Mouse (Mus musculus): ENCODE measurements around the gene Mast2. TPM values are rescaled to one million over a fixed set of nuclear protein-coding genes. Genes with fewer than 3 reads are reported as not detected.

The Mast2 gene
- polyA plus RNA-seq, 1 experiment: 40.5 TPM

GRCm38 (mm10) chr4:116377973-116378667, 85.9 kb downstream of the Mast2 start:
- H3K79me2 ChIP-seq (ENCODE audit: control insufficient read depth, insufficient read depth): no peaks in the 10 kb centered on the region
- H3K36me3 ChIP-seq (ENCODE audit: control insufficient read depth, insufficient read depth): peaks cover 4% of the 10 kb centered on the region
- TF ChIP-seq CEBPB (IDR thresholded peaks at IDR 0.05; ENCODE audit: low read depth): peak; percentile 34
- no peak for TF ChIP-seq MYOD1 (IDR thresholded peaks at IDR 0.05; ENCODE audit: control insufficient read depth, insufficient read length, low read depth)
- TF ChIP-seq USF1 (IDR thresholded peaks at IDR 0.05; ENCODE audit: low read depth): no peak
- TF ChIP-seq CTCF (IDR thresholded peaks at IDR 0.05; ENCODE audit: control insufficient read depth, insufficient read depth, insufficient read length): no peak

GRCm38 (mm10) chr4:116371676-116372075, 92.3 kb downstream of the Mast2 start:
- Histone ChIP-seq H3K79me3 (ENCODE audit: low read depth) (peaks cover 4% of the 10 kb centered on the region), H3K36me3 (ENCODE audit: control insufficient read depth, insufficient read depth) (peaks cover 8% of the 10 kb centered on the region), H3K4me3 (ENCODE audit: insufficient read depth, poor library complexity, severe bottlenecking) (no peak overlapping the region), H3ac (ENCODE audit: control insufficient read depth, insufficient read length, low read depth) (no peak overlapping the region), H3K27me3 (ENCODE audit: control insufficient read depth, insufficient read depth, insufficient read length) (no peaks in the 10 kb centered on the region), H3K79me2 (ENCODE audit: control insufficient read depth, insufficient read depth) (peaks cover 10% of the 10 kb centered on the region)
- TF ChIP-seq MAX (IDR thresholded peaks at IDR 0.05) (no peak), FOSL1 (IDR thresholded peaks at IDR 0.05; ENCODE audit: insufficient read depth, low read length, poor library complexity, severe bottlenecking) (no peak), USF1 (IDR thresholded peaks at IDR 0.05; ENCODE audit: low read depth) (no peak), CTCF (IDR thresholded peaks at IDR 0.05; ENCODE audit: control insufficient read depth, insufficient read depth, insufficient read length) (no peak), CEBPB (IDR thresholded peaks at IDR 0.05; ENCODE audit: low read depth) (no peak), MYOD1 (IDR thresholded peaks at IDR 0.05; ENCODE audit: control insufficient read depth, insufficient read length, low read depth) (no peak), MYOG (IDR thresholded peaks at IDR 0.05; ENCODE audit: control insufficient read depth, extremely low read depth, insufficient read length) (no peak)

More at GRCm38 (mm10) chr4:116377973-116378667, 85.9 kb downstream of the Mast2 start:
- H3K27me3 ChIP-seq (ENCODE audit: control insufficient read depth, insufficient read depth, insufficient read length): no peaks in the 10 kb centered on the region
- H3ac ChIP-seq (ENCODE audit: control insufficient read depth, insufficient read length, low read depth): no peak overlapping the region
- no peak overlapping the region for H3K4me3 ChIP-seq (ENCODE audit: insufficient read depth, poor library complexity, severe bottlenecking)
- H3K79me3 ChIP-seq (ENCODE audit: low read depth): no peaks in the 10 kb centered on the region

GRCm38 (mm10) chr4:116358099-116358498, 105.9 kb downstream of the Mast2 start:
- Histone ChIP-seq H3K4me3 (ENCODE audit: insufficient read depth, poor library complexity, severe bottlenecking) (no peak overlapping the region), H3K36me3 (ENCODE audit: control insufficient read depth, insufficient read depth) (no peaks in the 10 kb centered on the region), H3ac (ENCODE audit: control insufficient read depth, insufficient read length, low read depth) (no peak overlapping the region), H3K79me2 (ENCODE audit: control insufficient read depth, insufficient read depth) (no peaks in the 10 kb centered on the region), H3K27me3 (ENCODE audit: control insufficient read depth, insufficient read depth, insufficient read length) (no peaks in the 10 kb centered on the region), H3K79me3 (ENCODE audit: low read depth) (no peaks in the 10 kb centered on the region)
- TF ChIP-seq FOSL1 (IDR thresholded peaks at IDR 0.05; ENCODE audit: insufficient read depth, low read length, poor library complexity, severe bottlenecking) (no peak), MYOG (IDR thresholded peaks at IDR 0.05; ENCODE audit: control insufficient read depth, extremely low read depth, insufficient read length) (no peak), MAX (IDR thresholded peaks at IDR 0.05) (no peak), USF1 (IDR thresholded peaks at IDR 0.05; ENCODE audit: low read depth) (no peak)

- no peaks in the 10 kb centered on the region for H3K27me3 ChIP-seq (ENCODE audit: control insufficient read depth, insufficient read depth, insufficient read length)
- H3K36me3 ChIP-seq (ENCODE audit: control insufficient read depth, insufficient read depth): peaks cover 7% of the 10 kb centered on the region
- H3K79me2 ChIP-seq (ENCODE audit: control insufficient read depth, insufficient read depth): no peaks in the 10 kb centered on the region
- H3K79me3 ChIP-seq (ENCODE audit: low read depth): no peaks in the 10 kb centered on the region
- no peak for TF ChIP-seq MAX (IDR thresholded peaks at IDR 0.05)
- no peak for TF ChIP-seq MYOG (IDR thresholded peaks at IDR 0.05; ENCODE audit: control insufficient read depth, extremely low read depth, insufficient read length)
- no peak for TF ChIP-seq MYOD1 (IDR thresholded peaks at IDR 0.05; ENCODE audit: control insufficient read depth, insufficient read length, low read depth)
- TF ChIP-seq FOSL1 (IDR thresholded peaks at IDR 0.05; ENCODE audit: insufficient read depth, low read length, poor library complexity, severe bottlenecking): no peak
- no peak for TF ChIP-seq USF1 (IDR thresholded peaks at IDR 0.05; ENCODE audit: low read depth)
- no peak for TF ChIP-seq CTCF (IDR thresholded peaks at IDR 0.05; ENCODE audit: control insufficient read depth, insufficient read depth, insufficient read length)
- TF ChIP-seq CEBPB (IDR thresholded peaks at IDR 0.05; ENCODE audit: low read depth): no peak
- no peak overlapping the region for H3ac ChIP-seq (ENCODE audit: control insufficient read depth, insufficient read length, low read depth)
- no peak overlapping the region for H3K4me3 ChIP-seq (ENCODE audit: insufficient read depth, poor library complexity, severe bottlenecking)
Observed at GRCm38 (mm10) chr4:116352919-116353318, 111.1 kb downstream of the Mast2 start.

- no peak for TF ChIP-seq MYOG (IDR thresholded peaks at IDR 0.05; ENCODE audit: control insufficient read depth, extremely low read depth, insufficient read length)
- TF ChIP-seq CEBPB (IDR thresholded peaks at IDR 0.05; ENCODE audit: low read depth): no peak
- no peak for TF ChIP-seq MAX (IDR thresholded peaks at IDR 0.05)
- no peak for TF ChIP-seq MYOD1 (IDR thresholded peaks at IDR 0.05; ENCODE audit: control insufficient read depth, insufficient read length, low read depth)
- no peak for TF ChIP-seq FOSL1 (IDR thresholded peaks at IDR 0.05; ENCODE audit: insufficient read depth, low read length, poor library complexity, severe bottlenecking)
- TF ChIP-seq USF1 (IDR thresholded peaks at IDR 0.05; ENCODE audit: low read depth): no peak
- no peak for TF ChIP-seq CTCF (IDR thresholded peaks at IDR 0.05; ENCODE audit: control insufficient read depth, insufficient read depth, insufficient read length)
- Histone ChIP-seq H3K36me3 (ENCODE audit: control insufficient read depth, insufficient read depth) (peaks cover 7% of the 10 kb centered on the region), H3K27me3 (ENCODE audit: control insufficient read depth, insufficient read depth, insufficient read length) (no peaks in the 10 kb centered on the region), H3K4me3 (ENCODE audit: insufficient read depth, poor library complexity, severe bottlenecking) (no peak overlapping the region), H3K79me3 (ENCODE audit: low read depth) (no peaks in the 10 kb centered on the region), H3ac (ENCODE audit: control insufficient read depth, insufficient read length, low read depth) (no peak overlapping the region), H3K79me2 (ENCODE audit: control insufficient read depth, insufficient read depth) (no peaks in the 10 kb centered on the region)
Observed at GRCm38 (mm10) chr4:116352496-116352895, 111.5 kb downstream of the Mast2 start.

GRCm38 (mm10) chr4:116342119-116342518, 121.9 kb downstream of the Mast2 start:
- Histone ChIP-seq H3K27me3 (ENCODE audit: control insufficient read depth, insufficient read depth, insufficient read length) (no peaks in the 10 kb centered on the region), H3K79me3 (ENCODE audit: low read depth) (no peaks in the 10 kb centered on the region), H3ac (ENCODE audit: control insufficient read depth, insufficient read length, low read depth) (no peak overlapping the region), H3K36me3 (ENCODE audit: control insufficient read depth, insufficient read depth) (no peaks in the 10 kb centered on the region), H3K79me2 (ENCODE audit: control insufficient read depth, insufficient read depth) (no peaks in the 10 kb centered on the region), H3K4me3 (ENCODE audit: insufficient read depth, poor library complexity, severe bottlenecking) (no peak overlapping the region)
- TF ChIP-seq MAX (IDR thresholded peaks at IDR 0.05) (no peak), MYOD1 (IDR thresholded peaks at IDR 0.05; ENCODE audit: control insufficient read depth, insufficient read length, low read depth) (no peak), CTCF (IDR thresholded peaks at IDR 0.05; ENCODE audit: control insufficient read depth, insufficient read depth, insufficient read length) (peak; percentile 39), USF1 (IDR thresholded peaks at IDR 0.05; ENCODE audit: low read depth) (no peak), MYOG (IDR thresholded peaks at IDR 0.05; ENCODE audit: control insufficient read depth, extremely low read depth, insufficient read length) (no peak)

Data from C2C12 (cell line).